Mouse (Mus musculus): ENCODE measurements around the gene Gm16253. TPM values are rescaled to one million over a fixed set of nuclear protein-coding genes. Genes with fewer than 3 reads are reported as not detected.

Gene Gm16253
- polyA plus RNA-seq, 3 experiments from 2014 or later: 2.1 TPM; not detected in 2

- ATAC-seq: peak; percentile 81
Measured at GRCm38 (mm10) chr3:96557694-96558093, 19.1 kb upstream of the Gm16253 start, which contains the start of gene Txnip. Txnip (plus strand) TSS chr3:96557957.

- peak; percentile 6 for ATAC-seq
Measured at GRCm38 (mm10) chr3:96558159-96558558, 18.6 kb upstream of the Gm16253 start.

GRCm38 (mm10) chr3:96558668-96559196 is 18.1 kb upstream of the Gm16253 start:
- no peak for ATAC-seq

- ATAC-seq: no peak
Measured at GRCm38 (mm10) chr3:96559398-96559910, 17.3 kb upstream of the Gm16253 start.

GRCm38 (mm10) chr3:96559911-96560850 is 16.6 kb upstream of the Gm16253 start:
- ATAC-seq: no peak

- no peak for ATAC-seq
Measured at GRCm38 (mm10) chr3:96560881-96561668, 15.7 kb upstream of the Gm16253 start.

- ATAC-seq: no peak
Measured at GRCm38 (mm10) chr3:96561946-96562681, 14.7 kb upstream of the Gm16253 start.

GRCm38 (mm10) chr3:96563267-96563666 is 13.5 kb upstream of the Gm16253 start:
- no peak for ATAC-seq

GRCm38 (mm10) chr3:96563911-96564632 is 12.7 kb upstream of the Gm16253 start:
- ATAC-seq: no peak

- peak; percentile 81 for ATAC-seq
Measured at GRCm38 (mm10) chr3:96564633-96565032, 12.2 kb upstream of the Gm16253 start.

- ATAC-seq: no peak
Measured at GRCm38 (mm10) chr3:96565105-96565504, 11.7 kb upstream of the Gm16253 start.

GRCm38 (mm10) chr3:96566661-96567450 is 9.9 kb upstream of the Gm16253 start:
- peak; percentile 42 for ATAC-seq

GRCm38 (mm10) chr3:96568605-96569004 is 8.2 kb upstream of the Gm16253 start:
- ATAC-seq: no peak

- no peak for ATAC-seq
Measured at GRCm38 (mm10) chr3:96569506-96569905, 7.3 kb upstream of the Gm16253 start.

GRCm38 (mm10) chr3:96569966-96570605 is 6.7 kb upstream of the Gm16253 start:
- no peak for ATAC-seq

GRCm38 (mm10) chr3:96570643-96571042 is 6.1 kb upstream of the Gm16253 start:
- ATAC-seq: peak; percentile 73

- no peak for ATAC-seq
Measured at GRCm38 (mm10) chr3:96571336-96571735, 5.4 kb upstream of the Gm16253 start.

- no peak for ATAC-seq
Measured at GRCm38 (mm10) chr3:96571896-96572698, 4.7 kb upstream of the Gm16253 start.

All from inflammation-experienced regulatory T-cells, adult 6 months (primary cell).